Mouse (Mus musculus): Measurements from ENCODE around the gene Cox7a1. TPM values are rescaled to one million over a fixed set of nuclear protein-coding genes. Genes with fewer than 3 reads are reported as not detected.
"Not testable (repeated sequence)": the region's sequence is repeated elsewhere in the genome, so short reads cannot be mapped to it uniquely, and the experiment has no call there.

The Cox7a1 gene
- polyA plus RNA-seq, 1 experiment from 2014 or later: 5.5 TPM

- no peaks in the 10 kb centered on the region for H3K9me3 ChIP-seq (replicated peaks; ENCODE audit: control insufficient read depth, low read length)
- ATAC-seq (no peak), DNase-seq (ENCODE audit: low spot score) (no peak)
- H3K27me3 ChIP-seq (replicated peaks; ENCODE audit: control insufficient read depth, insufficient read depth, low read length): no peaks in the 10 kb centered on the region
- 0 out of 2 replicates have a peak overlapping the region, but pooled peaks have one; percentile 67 for H3K4me3 ChIP-seq (ENCODE audit: low read depth, low read length)
- 77% methylated on average over 6 of the region's 6 CpGs for WGBS
- peaks cover 12% of the 10 kb centered on the region; the same call in 1 of the 2 replicates for H3K4me1 ChIP-seq (ENCODE audit: control insufficient read depth, insufficient read depth, low read length)
- peak overlapping the region; percentile 79; the same call in 1 of the 2 replicates for H3K9ac ChIP-seq (ENCODE audit: low read length)
- H3K36me3 ChIP-seq (ENCODE audit: control insufficient read depth, insufficient read depth, low read length): peaks cover 21% of the 10 kb centered on the region
- no peak overlapping the region for H3K27ac ChIP-seq (ENCODE audit: low read depth, low read length)
- H3K4me2 ChIP-seq (ENCODE audit: low read length): peak overlapping the region; percentile 84
Measured at GRCm38 (mm10) chr7:30195461-30195860, 11.5 kb downstream of the Cox7a1 start.

- 83% methylated on average over 6 of the region's 6 CpGs for WGBS
- peaks cover 14% of the 10 kb centered on the region for H3K36me3 ChIP-seq (ENCODE audit: control insufficient read depth, insufficient read depth, low read length)
- H3K4me2 ChIP-seq (ENCODE audit: low read length): no peak overlapping the region
- H3K27ac ChIP-seq (ENCODE audit: low read depth, low read length): no peak overlapping the region
- H3K4me3 ChIP-seq (ENCODE audit: low read depth, low read length): no peak overlapping the region
- H3K27me3 ChIP-seq (replicated peaks; ENCODE audit: control insufficient read depth, insufficient read depth, low read length): no peaks in the 10 kb centered on the region
- H3K9me3 ChIP-seq (replicated peaks; ENCODE audit: control insufficient read depth, low read length): no peaks in the 10 kb centered on the region
- ATAC-seq (no peak), DNase-seq (ENCODE audit: low spot score) (no peak)
- H3K4me1 ChIP-seq (ENCODE audit: control insufficient read depth, insufficient read depth, low read length): peaks cover 12% of the 10 kb centered on the region; the same call in 1 of the 2 replicates
- no peak overlapping the region for H3K9ac ChIP-seq (ENCODE audit: low read length)
Measured at GRCm38 (mm10) chr7:30196171-30196570, 12.2 kb downstream of the Cox7a1 start.

- no peak overlapping the region for H3K4me2 ChIP-seq (ENCODE audit: low read length)
- H3K9ac ChIP-seq (ENCODE audit: low read length): no peak overlapping the region
- DNase-seq (ENCODE audit: low spot score) (no peak), ATAC-seq (no peak)
- H3K27me3 ChIP-seq (replicated peaks; ENCODE audit: control insufficient read depth, insufficient read depth, low read length): no peaks in the 10 kb centered on the region
- H3K4me3 ChIP-seq (ENCODE audit: low read depth, low read length): no peak overlapping the region
- H3K27ac ChIP-seq (ENCODE audit: low read depth, low read length): no peak overlapping the region
- no peaks in the 10 kb centered on the region for H3K36me3 ChIP-seq (ENCODE audit: control insufficient read depth, insufficient read depth, low read length)
- H3K4me1 ChIP-seq (ENCODE audit: control insufficient read depth, insufficient read depth, low read length): peaks cover 10% of the 10 kb centered on the region; the same call in 1 of the 2 replicates
- no peaks in the 10 kb centered on the region for H3K9me3 ChIP-seq (replicated peaks; ENCODE audit: control insufficient read depth, low read length)
- WGBS: 90% methylated on average over 5 of the region's 5 CpGs
Measured at GRCm38 (mm10) chr7:30197592-30198129, 13.7 kb downstream of the Cox7a1 start.

GRCm38 (mm10) chr7:30198481-30198971, 14.6 kb downstream of the Cox7a1 start, which contains the start of gene Capns1:
Gene Capns1, minus strand, starts transcription at chr7:30198811.
- H3K9ac ChIP-seq (ENCODE audit: low read length): peak within 1 kb of the TSS; percentile 1; the same call in 1 of the 2 replicates
- H3K27me3 ChIP-seq (replicated peaks; ENCODE audit: control insufficient read depth, insufficient read depth, low read length): no peaks in the 10 kb centered on the region
- peak within 1 kb of the TSS; percentile 33; the same call in 1 of the 2 replicates for H3K4me2 ChIP-seq (ENCODE audit: low read length)
- no peaks in the 10 kb centered on the region for H3K9me3 ChIP-seq (replicated peaks; ENCODE audit: control insufficient read depth, low read length)
- WGBS: 3% methylated on average over 8 of the region's 8 CpGs
- ATAC-seq (no peak), DNase-seq (ENCODE audit: low spot score) (peak; percentile 94)
- no peak within 1 kb of the TSS for H3K27ac ChIP-seq (ENCODE audit: low read depth, low read length)
- no peaks in the 10 kb centered on the region for H3K36me3 ChIP-seq (ENCODE audit: control insufficient read depth, insufficient read depth, low read length)
- H3K4me1 ChIP-seq (ENCODE audit: control insufficient read depth, insufficient read depth, low read length): 0 out of 2 replicates have a peak, but pooled peaks cover 2% of the 10 kb centered on the region
- no peak within 1 kb of the TSS for H3K4me3 ChIP-seq (ENCODE audit: low read depth, low read length)

GRCm38 (mm10) chr7:30199498-30200139, 15.7 kb downstream of the Cox7a1 start:
- Histone ChIP-seq H3K27ac (ENCODE audit: low read depth, low read length) (no peak overlapping the region), H3K9me3 (replicated peaks; ENCODE audit: control insufficient read depth, low read length) (no peaks in the 10 kb centered on the region), H3K27me3 (replicated peaks; ENCODE audit: control insufficient read depth, insufficient read depth, low read length) (no peaks in the 10 kb centered on the region), H3K4me1 (ENCODE audit: control insufficient read depth, insufficient read depth, low read length) (no peaks in the 10 kb centered on the region), H3K9ac (ENCODE audit: low read length) (no peak overlapping the region), H3K4me3 (ENCODE audit: low read depth, low read length) (no peak overlapping the region), H3K36me3 (ENCODE audit: control insufficient read depth, insufficient read depth, low read length) (no peaks in the 10 kb centered on the region), H3K4me2 (ENCODE audit: low read length) (no peak overlapping the region)
- ATAC-seq (no peak), DNase-seq (ENCODE audit: low spot score) (no peak)
- 79% methylated on average over 18 of the region's 18 CpGs for WGBS

GRCm38 (mm10) chr7:30200200-30200599, 16.3 kb downstream of the Cox7a1 start:
- Histone ChIP-seq H3K27ac (ENCODE audit: low read depth, low read length) (no peak overlapping the region), H3K27me3 (replicated peaks; ENCODE audit: control insufficient read depth, insufficient read depth, low read length) (no peaks in the 10 kb centered on the region), H3K9ac (ENCODE audit: low read length) (no peak overlapping the region), H3K4me3 (ENCODE audit: low read depth, low read length) (no peak overlapping the region), H3K9me3 (replicated peaks; ENCODE audit: control insufficient read depth, low read length) (no peaks in the 10 kb centered on the region), H3K36me3 (ENCODE audit: control insufficient read depth, insufficient read depth, low read length) (no peaks in the 10 kb centered on the region), H3K4me2 (ENCODE audit: low read length) (no peak overlapping the region), H3K4me1 (ENCODE audit: control insufficient read depth, insufficient read depth, low read length) (no peaks in the 10 kb centered on the region)
- no peak for ATAC-seq
- WGBS: 83% methylated on average over 5 of the region's 5 CpGs
- no peak for DNase-seq (ENCODE audit: low spot score)

- not testable (repeated sequence) for ATAC-seq; H3K9ac ChIP-seq (ENCODE audit: low read length); H3K9me3 ChIP-seq (replicated peaks; ENCODE audit: control insufficient read depth, low read length); H3K36me3 ChIP-seq (ENCODE audit: control insufficient read depth, insufficient read depth, low read length); H3K4me2 ChIP-seq (ENCODE audit: low read length); DNase-seq (ENCODE audit: low spot score); H3K4me1 ChIP-seq (ENCODE audit: control insufficient read depth, insufficient read depth, low read length); H3K27ac ChIP-seq (ENCODE audit: low read depth, low read length); H3K27me3 ChIP-seq (replicated peaks; ENCODE audit: control insufficient read depth, insufficient read depth, low read length); H3K4me3 ChIP-seq (ENCODE audit: low read depth, low read length)
- 89% methylated on average over 5 of the region's 5 CpGs for WGBS
Measured at GRCm38 (mm10) chr7:30200661-30201060, 16.7 kb downstream of the Cox7a1 start.

- Histone ChIP-seq H3K4me3 (ENCODE audit: low read depth, low read length) (no peak overlapping the region), H3K27ac (ENCODE audit: low read depth, low read length) (no peak overlapping the region), H3K9ac (ENCODE audit: low read length) (no peak overlapping the region), H3K9me3 (replicated peaks; ENCODE audit: control insufficient read depth, low read length) (no peaks in the 10 kb centered on the region), H3K4me1 (ENCODE audit: control insufficient read depth, insufficient read depth, low read length) (no peaks in the 10 kb centered on the region), H3K36me3 (ENCODE audit: control insufficient read depth, insufficient read depth, low read length) (no peaks in the 10 kb centered on the region), H3K27me3 (replicated peaks; ENCODE audit: control insufficient read depth, insufficient read depth, low read length) (no peaks in the 10 kb centered on the region), H3K4me2 (ENCODE audit: low read length) (no peak overlapping the region)
- no peak for ATAC-seq
- DNase-seq (ENCODE audit: low spot score): no peak
- WGBS: 87% methylated on average over 11 of the region's 11 CpGs
Measured at GRCm38 (mm10) chr7:30202895-30203690, 19.1 kb downstream of the Cox7a1 start.
